Mouse (Mus musculus): ENCODE results near the gene Zglp1.

Zglp1 gene

DNA sequence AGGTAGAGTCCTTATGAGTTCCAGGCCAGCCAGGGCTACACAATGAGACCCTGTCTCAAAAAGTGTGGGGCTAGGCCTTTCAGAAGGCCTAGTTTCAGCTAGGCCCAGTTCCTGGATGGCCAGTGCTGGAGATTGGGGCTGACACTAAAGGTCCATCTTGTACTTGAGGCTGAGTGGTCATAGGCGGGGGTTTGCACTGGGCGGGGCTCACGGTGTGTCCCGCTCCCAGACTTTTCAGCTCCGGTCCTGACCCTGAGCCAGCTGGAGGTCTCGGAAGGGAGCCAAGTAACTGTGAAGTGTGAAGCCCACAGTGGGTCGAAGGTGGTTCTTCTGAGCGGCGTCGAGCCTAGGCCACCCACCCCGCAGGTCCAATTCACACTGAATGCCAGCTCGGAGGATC is 40.0 kb downstream of the Zglp1 start:
- DNase-seq (ENCODE audit: low read depth) = no peak

DNA sequence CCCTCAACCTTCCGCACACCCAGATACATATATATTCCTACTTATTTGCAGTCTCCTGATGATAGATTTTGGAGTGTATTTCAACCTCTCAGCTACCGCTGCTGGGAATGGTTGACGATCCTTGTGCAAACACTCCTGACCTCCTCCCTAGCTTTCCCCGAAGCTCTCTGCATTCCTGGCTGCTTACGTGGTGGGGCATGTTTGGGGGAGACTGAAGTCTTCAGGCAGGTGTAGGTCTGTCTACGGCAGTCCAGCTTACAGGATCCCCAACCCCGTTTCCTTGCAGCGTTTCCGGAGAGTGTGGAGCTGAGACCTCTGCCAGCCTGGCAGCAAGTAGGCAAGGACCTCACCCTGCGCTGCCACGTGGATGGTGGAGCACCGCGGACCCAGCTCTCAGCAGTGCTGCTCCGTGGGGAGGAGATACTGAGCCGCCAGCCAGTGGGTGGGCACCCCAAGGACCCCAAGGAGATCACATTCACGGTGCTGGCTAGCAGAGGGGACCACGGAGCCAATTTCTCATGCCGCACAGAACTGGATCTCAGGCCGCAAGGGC is 41.6 kb downstream of the Zglp1 start:
- no peak for DNase-seq (ENCODE audit: low read depth)

DNA sequence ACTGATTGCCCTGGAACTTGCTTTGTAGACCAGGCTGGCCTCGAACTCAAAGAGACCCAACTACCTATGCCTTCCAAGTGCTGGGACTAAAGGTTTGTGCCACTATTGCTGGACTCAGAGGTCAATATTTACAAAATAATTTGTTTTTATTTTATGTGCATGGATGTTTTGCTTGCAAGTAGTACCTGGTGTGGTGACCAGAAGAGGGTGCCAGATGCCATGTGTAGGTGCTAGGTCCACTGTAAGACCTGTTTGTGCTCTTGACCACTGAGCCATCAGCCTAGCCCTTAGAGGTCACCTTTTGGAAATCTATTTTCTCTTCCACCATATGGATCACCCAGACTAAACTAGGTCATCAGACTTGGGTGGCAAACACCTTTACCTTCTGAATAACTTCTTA is 44.2 kb downstream of the Zglp1 start:
- no peak for DNase-seq (ENCODE audit: low read depth)

DNA sequence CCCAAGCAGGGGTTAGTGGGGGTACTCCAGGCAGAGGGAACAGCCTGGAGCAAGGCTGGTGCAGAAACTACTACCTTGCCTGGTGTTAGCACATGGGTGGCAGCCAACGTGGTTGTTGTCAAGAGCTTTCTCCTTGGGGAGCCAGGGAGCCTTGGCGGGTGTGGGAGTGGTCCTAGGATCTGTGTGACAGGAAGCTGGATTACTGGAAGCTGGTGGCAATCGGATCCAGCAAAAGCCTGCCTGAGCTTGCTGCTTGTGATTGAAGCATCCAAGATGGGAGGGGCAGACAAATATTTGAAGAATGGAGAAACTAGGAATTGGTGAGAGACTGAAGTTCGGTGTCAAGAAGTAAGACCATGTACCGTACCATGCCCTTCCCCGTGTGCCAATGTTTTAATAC is 44.6 kb downstream of the Zglp1 start:
- DNase-seq (ENCODE audit: low read depth) = no peak

DNA sequence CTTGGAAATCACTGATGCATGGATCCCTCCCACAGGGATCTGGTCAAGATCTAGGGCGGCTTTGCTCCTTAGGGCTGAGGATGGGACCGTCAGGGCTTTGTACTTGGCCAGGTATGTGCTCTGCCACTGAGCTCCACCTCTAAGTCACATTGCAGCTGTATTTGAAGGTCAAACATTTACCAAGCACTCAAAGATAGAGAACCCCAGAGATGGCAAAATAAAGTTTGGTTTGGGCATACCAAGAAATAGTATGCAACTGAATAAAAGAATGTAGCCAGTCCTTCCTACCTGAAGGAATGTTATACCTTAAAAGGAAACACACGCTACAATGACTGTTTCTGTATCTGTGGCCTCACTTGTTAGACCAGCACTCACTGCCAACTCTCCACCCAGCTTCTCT is 45.5 kb downstream of the Zglp1 start:
- DNase-seq (ENCODE audit: low read depth) = no peak

DNA sequence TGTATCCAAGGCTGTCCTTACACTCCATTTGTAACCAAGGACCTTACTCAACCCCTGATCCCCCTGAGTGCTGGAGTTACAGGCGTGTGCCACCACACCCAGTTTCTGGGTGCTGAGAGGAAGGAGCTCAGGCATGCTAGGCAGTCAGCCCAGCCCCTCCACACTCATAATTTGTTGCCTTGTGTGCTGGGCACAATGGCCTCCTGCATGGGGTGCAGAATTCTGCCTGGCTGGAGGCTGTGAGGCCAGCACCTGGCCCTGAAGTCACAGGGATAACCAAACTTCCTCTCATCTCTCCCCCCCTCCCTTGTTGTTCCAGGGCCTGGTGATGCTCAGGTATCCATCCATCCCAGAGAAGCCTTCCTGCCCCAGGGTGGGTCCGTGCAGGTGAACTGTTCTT is 48.3 kb downstream of the Zglp1 start:
- no peak for DNase-seq (ENCODE audit: low read depth)

DNA sequence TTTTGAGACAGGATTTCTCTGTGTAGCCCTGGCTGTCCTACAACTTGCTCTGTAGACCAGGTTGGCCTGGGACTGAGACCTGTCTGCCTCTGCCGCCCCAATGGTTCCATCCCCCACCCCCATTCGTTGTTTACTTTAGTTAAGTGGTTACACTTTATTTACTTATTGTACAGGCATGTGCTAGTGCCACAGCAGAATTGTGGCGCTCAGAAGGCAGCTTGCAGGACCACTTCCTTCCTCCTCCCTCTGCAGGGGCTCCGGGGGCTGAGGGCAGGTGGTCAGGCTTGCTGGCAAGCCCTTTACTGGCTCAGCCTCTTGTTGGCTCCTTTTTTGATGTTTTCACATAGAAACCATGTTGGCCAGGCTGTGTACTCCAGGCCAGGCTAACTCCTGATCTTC is 49.7 kb downstream of the Zglp1 start:
- DNase-seq (ENCODE audit: low read depth) = no peak

DNA sequence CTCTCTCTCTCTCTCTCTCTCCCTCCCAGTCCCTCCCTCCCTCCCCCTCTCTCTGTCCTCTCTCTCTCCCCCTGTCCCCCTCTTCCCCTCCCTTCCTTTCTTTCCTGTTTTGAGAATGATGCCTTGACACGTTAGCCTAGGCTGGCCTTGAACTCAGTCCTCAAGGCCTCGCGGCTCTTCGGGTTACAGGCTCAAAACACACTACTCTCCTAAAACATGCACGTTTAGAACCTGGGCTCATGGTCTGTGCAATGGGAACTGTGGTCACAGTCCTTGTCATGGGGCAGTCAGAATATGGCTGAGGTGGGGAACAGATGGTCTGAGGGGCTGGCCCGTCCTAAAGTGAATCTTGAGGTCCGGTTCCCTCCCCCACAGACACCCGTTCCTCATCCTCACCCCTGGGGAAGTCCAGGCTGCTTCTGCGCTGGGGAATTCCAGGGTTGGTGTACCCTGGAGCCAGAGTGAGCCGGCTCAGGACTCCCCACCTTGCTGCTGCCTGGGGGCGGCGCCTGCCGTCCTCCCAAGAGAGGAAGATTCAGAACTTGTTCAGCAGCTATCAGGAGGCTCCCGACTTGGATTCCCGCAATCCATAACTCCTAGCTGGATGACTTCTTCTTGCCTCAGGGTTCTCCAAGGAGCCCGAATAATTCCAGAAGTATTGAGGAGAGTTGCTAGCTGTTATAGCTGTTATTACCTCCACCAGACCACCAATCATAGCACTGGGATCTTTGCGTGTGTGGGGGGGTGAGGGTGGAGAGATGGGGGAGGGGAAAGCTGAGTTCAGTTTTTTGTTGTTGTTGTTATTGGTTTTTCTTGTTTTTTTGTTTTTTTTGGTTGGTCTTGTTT is 50.3 kb downstream of the Zglp1 start:
- no peak for DNase-seq (ENCODE audit: low read depth)

DNA sequence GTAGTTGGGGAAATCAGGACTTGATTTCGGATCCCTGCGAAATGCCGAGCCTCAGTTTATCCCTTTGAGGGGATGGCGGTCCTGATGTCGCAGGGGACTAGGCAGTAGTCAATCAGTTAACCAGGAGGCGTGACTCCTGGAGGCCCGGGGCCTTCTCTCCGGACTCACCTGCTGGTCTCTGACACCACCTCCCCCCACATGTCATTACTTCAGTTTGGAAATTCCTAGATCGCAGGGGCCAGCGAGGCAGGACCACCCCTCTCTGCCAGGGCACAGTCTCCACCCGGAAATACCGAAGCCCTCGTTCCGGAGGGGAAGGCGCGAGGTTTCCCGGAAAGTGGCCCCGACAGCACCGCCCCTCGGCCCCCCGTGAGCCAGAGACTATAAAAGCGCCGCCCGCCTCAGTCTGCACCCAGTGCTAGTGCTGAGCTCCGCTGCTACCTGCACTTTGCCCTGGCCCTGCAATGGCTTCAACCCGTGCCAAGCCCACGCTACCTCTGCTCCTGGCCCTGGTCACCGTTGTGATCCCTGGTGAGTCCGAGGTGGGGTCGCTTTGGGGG is 51.2 kb downstream of the Zglp1 start, which contains the start of gene Icam1:
TSS of gene Icam1 (plus strand) at position 415 of the 560 bp plus-strand sequence.
- no peak for DNase-seq (ENCODE audit: low read depth)

DNA sequence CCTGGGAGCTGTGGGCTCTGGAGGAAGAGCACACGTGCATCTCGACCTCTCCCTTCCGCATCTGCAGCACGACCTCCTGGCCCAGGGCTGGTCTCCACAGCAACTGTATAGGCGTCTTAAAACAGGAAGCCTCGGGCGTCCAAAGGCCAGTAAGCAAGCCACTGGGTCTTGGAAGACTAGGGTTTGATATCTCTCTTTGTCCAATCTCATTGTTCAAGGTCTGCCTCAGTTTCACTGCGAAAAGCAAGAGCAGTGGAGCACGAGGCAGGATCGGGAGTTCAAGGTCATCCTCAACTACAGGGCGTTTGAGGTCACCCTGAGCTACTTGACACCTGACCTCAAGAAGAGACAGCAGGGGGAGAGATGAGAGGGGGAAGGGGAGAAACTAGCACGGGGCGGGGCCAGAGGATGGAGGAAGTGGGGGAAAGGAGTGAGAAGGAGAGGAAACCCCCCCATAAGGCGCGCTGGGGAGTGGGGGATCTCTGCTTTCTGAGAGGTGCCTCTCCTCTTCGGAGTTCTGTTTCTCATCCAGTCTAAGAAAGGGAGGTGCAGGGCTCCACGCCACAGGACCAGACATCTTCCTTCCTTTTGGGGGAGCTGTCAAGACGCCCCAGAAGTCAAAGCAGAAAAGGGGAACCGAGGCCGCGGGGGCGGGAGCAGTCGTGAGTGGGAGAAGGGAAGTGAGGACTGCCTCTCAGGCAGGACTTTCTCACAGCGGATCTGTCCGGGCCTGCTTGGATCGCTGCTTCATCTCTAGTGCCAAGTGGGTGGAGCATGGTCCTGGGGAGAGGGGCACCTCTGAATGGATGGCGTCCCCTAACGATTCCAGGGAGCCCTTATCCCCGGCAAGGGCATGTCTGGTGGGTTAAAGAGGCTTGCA is 52.0 kb downstream of the Zglp1 start:
- DNase-seq (ENCODE audit: low read depth) = no peak

Measured in NIH3T3 (cell line).